Mouse (Mus musculus): ENCODE results near the gene D17Wsu92e. TPM values are rescaled to one million over a fixed set of nuclear protein-coding genes. Genes with fewer than 3 reads are reported as not detected.

D17Wsu92e gene
- total RNA-seq, 2 experiments from 2014 or later, result 221 to 223 TPM

DNA sequence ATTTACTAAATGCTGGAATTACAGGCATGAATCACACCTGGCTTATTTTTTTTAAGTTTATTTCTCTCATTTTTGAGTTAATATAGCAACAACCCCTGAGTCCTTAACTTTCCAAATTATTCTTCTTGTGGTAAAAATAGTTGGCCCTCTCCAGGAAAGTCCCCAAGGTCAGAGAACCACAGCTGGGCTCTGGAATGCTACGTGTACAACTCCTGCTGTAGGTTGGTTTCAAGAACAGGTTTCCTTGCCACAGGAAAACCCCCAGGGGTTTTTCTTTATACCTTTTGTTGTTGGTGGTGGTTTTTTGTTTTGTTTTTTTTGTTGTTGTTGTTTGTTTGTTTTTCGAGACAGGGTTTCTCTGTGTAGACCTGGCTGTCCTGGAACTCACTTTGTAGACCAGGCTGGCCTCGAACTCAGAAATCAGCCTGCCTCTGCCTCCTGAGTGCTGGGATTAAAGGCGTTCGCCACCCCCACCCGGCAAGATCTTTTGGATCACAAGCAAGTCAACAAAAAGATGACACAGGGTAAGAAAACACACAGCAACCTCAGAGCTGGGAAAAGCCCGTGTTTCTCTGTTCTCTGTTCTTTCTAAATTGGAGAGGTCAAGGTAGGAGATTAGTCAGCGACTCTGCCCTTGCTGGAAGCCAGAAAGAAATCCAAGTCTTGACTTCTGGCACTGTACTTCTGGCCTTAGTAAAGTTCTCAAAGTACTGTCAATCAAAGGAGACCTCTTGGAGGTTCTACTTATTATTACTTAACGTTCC is 2.9 kb upstream of the D17Wsu92e start:
- DNase-seq (ENCODE audit: low spot score in 2 of 2), result no peak

DNA sequence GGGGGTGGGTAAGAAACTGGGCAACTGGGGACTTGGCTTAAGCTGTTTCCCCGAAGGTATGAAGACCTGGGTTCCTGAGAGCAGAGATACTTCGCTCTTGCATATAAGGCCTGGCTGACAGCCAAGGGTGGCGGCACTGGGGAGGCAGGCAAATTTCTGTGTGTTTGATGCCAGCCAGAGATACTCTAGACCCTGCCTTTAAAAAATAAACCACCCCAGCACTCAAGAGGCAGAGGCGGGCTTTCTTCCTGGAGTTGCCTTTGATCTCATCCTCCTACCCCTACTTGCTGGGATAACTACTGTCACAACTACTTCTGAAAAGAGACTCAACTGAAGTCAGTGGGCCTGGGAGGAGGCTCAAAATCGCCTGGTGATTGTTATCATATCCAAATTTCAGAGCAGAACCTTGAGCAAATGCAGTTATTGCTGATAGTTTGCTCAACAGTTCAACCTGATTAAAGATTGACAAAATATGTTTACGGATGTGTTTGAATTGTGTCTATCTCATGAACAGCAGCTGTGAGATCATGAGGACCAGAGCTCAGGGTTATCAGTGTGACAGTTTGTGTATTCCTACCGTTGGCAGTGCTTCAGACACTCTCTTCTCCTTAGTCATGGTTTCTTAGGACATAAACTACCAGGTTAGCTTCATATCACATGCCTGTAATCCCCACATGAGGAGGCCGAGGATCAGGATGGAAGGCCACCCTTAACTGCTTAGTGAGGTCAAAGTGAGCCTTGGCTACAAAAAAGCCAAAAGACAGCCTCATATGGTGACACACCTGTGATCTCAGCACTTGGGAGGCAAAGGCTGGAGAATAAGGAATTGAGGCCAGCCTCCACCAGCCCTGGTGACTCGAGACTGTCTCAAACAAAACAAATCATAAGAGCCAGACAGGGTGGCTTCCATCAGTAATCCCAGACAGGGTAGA is 1.2 kb upstream of the D17Wsu92e start:
- DNase-seq (ENCODE audit: low spot score in 2 of 2), result peak; percentile 10 to 16

DNA sequence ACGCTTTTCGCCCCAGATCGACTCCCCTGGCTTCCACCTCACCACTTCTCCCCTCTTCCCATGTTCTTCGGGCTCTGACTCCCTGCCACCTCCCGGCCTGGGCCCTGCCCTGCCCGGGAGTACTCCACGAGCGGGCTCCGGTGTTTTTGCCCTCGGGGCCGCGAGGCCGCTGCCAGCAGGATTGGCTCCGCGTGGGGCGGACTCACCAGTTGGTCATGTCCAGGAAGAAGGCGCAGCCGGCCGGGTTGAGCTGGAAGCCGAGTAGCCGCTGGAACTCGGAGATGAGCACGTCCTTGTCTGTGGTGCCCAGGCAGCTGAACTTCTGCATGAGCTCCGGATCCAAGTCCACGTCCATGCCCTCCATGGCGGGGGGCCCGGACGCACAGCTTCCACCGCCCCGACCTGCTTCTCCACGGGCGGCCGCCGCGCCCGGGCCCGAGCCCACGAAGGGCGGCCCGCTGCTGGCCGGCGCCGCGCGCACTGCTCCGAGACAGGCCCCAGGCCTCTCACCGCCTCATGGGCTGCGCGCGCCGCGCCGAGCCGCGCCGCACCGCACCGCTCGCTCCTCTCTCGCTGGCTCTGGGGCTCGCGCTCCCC is 379 bp downstream of the D17Wsu92e start:
- DNase-seq (ENCODE audit: low spot score in 2 of 2), result peak in 1 of 2 experiments; percentile 34

DNA sequence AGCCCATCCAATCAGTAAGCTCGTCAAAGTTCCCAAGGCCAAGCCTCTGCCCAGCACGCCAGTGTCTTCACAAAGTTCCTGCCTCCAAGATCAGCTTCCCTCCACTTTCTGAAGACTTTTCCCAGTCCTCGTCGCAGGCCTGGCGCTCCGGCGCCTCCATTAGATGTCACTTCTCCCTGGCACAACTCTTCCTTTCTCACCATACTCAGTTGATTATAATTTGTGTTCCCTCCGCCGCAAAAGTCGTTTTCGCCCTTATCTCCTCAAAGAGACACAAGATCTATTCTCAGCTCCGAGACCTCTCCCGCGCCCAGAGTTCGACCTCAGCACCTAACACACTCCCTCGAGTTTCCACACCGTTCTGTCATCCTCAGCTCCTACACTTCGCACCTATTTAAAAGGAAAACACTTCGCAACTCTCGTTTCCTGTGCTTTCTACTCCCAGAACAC is 902 bp downstream of the D17Wsu92e start:
- DNase-seq (ENCODE audit: low spot score in 2 of 2), result no peak

DNA sequence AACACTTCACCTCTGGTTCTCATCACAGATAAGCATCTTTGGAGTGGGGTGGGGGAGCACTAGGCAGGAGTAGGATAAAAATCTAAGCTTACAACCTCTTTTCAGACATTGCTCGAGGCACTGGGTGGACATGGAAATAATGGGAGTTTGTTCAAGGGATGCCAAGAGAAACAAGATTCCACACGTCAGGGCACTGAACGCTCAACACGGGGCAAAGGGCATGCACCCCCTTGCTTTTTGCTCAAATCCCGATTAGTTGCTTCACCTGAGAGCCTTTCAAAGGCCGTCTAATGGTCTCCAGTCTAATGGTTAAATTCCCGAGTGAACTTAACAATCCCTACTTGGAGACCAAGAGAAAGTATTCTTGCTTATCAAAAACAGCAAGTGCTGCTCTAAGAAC is 1.4 kb downstream of the D17Wsu92e start:
- DNase-seq (ENCODE audit: low spot score in 2 of 2), result no peak

DNA sequence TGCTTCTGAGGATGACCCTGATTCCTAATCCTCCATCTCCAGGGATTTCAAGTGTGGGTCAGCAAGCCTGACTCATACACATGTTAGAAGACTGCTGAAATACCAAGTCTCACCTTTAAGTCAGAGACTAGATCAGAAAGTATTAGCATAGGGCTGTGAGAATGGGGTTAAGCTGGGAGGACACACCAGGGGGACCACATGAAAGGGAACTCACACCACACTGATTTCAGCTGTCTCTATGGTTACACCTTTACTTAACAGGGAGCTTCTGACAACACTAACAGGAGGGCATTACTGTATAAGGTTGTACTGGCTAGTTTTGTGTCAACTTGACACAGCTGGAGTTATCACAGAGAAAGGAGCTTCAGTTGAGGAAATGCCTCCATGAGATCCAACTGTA is 5.8 kb downstream of the D17Wsu92e start:
- DNase-seq (ENCODE audit: low spot score in 2 of 2), result no peak

DNA sequence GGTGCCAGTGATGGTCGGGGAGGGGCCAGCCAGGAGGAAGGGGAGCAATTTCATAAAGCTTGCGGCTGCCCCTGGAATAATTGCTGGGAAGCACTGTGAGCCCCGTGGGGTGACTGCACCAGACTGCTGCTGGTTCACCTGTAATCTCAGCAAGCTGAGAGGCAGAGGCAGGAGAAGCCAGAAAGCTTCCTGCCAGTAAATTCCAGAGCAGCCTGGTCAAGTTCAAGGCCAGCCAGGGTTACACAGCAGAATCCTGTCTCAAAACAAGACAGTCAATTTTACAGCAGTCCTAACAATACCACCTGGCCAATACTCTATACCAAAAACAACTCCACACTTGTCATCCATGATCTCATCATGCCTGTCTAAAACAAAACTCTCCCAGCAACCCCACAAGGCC is 8.5 kb downstream of the D17Wsu92e start:
- DNase-seq (ENCODE audit: low spot score in 2 of 2), result no peak

DNA sequence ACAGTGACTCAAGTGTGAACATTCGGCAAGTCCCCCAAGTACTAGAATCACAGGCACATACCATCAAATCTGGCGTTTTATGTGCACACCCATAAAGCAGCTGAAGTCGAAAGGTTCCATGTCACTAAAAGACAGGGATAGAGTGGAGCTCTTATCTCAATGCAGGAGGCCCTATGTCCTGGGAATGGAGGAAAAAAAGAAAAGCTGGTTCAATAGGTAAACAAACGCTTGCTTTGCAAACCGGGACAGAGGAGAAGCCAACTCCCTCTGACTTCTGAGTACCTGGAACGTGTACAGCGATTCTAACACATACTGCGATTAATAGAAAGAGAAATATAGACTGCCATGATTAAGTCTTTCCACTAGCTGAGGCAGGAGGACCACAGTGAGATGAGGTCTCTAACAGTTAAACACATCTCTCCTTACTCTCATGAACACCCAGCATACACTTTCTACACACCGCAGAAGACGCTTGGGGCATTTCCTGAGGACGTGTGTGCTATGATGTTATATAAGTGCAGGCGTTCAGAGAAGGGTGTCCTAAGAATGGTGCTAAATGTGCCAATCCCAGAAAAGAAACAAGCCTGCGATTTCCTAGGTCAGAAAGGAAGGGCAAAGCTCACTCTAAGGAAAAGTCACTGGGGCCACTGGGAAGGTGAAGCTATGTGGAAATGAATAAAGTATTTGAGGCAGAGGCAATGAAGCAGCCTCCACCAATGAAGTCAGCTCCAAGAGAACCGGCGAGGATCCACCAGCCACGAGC is 9.7 kb downstream of the D17Wsu92e start:
- no peak for DNase-seq (ENCODE audit: low spot score in 2 of 2)

DNA sequence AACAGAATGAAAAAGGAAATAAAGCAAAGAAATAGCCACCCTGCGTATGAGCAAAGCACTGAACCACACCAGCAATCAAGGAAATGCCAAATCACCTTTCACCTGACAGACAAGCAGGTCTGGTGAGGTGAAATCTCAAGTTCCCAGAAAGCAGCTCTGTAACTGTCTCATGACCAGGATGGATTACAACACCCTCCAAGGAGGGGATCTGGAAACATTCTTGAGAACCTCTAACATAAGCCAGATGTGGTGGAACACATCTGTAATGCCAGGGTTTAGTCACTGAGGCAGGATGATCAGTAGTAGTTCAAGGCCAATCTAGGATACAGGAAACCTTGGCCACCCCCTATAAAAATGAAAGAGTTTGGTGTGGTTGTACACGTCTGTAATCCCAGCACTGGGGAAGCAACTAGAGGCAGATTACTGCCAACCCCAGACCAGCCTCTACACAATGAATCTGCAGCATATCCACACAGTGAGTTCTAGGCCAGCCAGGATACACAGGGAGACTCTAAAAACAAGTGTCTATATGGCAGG is 12.8 kb downstream of the D17Wsu92e start:
- no peak for DNase-seq (ENCODE audit: low spot score in 2 of 2)

DNA sequence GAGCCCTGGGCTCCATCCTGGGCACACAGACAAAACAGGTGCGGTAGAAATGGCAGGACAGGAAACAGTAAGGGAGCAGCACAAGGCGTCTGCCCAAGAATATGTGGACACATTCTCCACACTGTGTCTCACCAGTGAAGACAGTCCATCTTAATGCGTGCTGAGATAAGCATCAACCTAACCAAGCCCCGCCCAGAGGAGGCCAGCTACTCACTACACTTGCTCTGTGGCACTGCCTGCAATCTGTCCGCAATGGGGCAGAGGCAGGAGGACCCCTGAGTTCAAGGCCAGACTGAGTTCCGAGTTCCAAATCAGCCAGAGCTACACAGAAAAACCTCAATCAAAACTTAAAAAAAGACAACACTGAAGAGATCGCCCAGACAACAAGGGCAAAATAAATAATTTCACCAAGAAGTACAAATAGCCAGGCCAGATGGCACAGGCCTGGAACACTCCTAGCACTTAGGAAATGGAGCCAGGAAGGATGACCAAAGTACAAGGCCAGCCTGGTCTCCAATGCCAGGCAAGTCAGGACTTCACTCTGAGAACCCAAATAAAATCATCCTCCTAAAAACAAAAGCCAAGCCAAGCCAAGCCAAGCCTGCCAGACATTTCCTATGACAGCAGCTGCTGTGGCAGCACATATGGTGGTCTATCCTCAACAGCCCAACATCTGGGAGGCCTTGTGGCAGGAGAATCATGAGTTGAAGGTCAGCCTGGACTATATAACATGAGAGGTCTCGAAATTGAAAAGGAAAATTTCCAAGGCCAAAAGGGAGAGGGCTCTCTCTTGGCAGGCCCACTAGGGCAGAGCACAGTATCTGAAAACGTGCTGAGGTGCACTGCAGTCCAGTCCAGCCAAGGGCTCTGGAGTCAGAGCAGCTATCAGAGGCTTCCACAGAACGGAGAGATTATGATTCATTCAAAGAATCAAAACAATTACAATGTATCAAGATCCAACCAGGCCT is 15.4 kb downstream of the D17Wsu92e start:
- DNase-seq (ENCODE audit: low spot score in 2 of 2), result no peak

DNA sequence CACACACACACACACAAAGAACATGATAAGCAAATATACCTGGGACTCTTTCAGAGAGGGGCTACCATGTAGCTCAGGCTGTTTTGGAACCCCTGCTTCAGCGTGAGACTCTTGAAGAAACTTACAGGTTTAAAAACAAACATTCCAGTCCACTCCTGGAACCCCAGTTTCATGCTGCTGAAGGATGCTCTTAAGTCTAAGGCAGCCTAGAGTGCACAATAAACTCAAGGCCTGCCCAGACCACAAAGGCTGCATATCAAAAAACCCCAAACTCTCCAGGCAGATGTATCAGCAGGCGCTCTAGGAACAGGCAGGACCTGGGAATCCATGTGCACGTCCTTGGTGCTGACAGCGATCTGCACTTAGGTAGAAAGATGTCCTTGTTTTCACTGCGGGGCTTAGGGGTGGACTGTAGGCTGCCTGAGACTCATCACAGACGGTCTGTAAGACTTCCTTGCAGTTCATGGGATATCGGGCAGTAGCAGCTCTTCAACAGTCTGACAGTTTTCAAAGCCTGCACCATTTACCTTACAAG is 16.2 kb downstream of the D17Wsu92e start:
- DNase-seq (ENCODE audit: low spot score in 2 of 2), result no peak

DNA sequence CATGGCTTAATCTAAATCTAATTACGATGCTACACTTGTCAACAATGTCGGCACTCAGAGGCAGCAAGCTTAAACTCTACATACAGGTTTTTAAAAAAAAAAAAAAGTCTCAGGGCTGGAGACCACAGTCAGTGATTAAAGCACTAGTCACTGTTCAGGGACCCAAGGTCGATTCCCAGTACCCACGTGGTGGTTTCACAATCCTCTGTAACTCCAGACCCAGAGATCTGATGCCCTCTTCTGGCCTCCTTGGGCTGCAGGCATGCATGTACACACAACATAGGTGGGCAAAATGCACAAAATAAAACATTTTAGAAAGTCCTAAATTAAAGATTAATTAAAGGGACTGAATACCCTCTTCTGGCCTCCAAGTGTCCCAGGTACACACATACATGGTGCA is 16.7 kb downstream of the D17Wsu92e start:
- no peak for DNase-seq (ENCODE audit: low spot score in 2 of 2)

DNA sequence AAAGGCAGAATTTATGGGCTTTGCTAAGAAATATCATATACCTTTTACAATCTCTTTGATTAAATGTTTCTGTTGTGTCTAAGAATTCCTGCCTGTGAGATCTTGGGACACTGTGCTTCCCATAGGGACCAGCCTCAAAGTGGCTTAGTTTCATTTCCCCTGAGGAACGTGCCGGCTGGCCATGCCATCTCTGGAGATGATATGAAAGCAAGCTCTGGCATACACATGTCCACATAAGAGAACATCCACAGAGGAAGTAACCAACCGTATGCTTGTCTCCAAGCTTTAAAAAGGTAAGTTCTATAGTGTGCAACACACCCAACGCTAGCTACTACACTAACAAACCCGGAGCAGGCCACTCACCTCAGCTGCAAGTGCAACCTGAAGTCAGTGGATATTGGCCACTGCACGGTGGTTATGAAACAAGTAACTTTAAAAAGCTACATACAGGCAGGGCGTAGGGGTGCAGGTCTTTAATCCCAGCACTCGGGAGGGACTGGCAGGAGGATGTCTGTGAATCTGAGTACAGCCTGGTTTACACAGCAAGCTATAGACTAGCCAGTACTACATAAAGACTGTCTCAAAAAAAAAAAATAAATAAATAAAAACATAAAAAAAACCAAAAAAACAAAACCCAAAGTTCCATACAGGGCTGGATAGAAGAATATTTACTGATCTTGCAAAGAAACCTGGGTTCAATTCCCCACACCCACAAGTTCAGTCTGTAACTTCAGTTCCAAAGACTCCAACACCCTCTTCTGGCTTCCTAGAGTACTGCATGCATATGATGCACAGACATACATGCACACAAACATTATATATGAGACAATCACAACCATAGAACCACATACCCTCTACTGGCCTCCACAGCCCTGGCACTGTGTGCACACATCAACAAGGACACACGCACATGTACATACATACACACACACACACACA is 19.5 kb downstream of the D17Wsu92e start:
- no peak for DNase-seq (ENCODE audit: low spot score in 2 of 2)

DNA sequence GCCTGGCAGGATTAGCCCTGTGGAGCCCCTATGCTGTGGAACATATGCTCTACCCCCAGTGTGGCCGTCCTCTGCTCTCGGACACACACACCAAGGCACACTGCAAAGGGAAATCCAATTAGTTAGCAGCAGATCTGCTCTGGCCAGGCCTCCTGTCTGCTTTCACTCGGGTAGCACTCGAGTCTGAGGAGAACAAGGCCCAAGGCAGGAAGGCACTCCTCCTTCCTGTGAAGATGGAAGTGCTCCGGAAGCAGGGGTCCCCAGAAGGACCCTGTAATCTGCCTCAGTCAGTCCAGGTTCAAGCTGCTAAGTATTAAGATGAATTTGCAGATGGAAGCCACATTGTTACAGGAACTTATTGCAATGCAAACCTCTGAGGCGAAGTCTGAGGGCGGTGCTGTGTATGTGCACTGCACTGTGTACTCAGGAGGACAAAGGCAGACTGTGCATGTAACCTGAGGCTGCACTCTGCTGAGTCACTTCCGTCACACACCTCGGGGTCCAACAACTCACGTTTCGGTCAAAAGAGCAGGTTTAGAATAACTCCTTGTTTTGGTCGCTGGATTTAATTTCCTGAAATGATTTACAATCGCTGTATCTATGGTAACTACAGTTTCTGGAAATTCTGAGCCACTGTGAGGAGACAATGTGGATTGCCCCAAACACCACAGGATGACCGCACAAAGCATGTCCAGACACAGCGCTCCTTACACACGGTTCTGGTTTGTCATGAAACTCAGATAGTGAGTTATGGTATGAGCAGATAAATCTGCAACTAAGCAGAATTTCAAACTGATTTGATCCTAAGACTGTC is 20.5 kb downstream of the D17Wsu92e start:
- no peak for DNase-seq (ENCODE audit: low spot score in 2 of 2)

DNA sequence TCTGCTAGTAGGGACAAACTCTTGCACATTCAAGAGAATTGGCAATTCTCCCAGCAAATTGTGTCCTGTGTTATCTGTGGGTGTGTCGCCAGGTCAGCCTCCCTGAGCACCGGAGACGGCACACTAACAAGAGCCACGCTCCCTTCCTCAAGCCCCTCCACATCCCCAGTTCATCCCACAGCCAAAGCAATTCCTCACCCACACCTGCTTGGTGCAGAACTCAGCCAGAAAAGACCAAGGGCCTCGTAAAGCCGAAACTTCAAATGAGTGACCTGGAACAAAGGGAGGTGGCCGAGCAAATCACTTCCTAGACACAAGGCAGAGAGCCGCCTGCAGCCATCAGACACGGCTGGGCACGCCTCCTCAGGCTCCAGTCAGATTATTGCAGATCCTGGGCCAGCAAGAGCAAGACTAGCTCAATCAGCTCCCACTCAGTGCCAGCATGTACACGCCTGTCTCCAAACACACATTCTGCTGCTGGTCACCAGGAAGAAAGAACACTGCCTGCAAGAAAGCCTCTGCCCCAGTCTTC is 23.0 kb downstream of the D17Wsu92e start:
- peak; percentile 26 to 53 for DNase-seq (ENCODE audit: low spot score in 2 of 2)

DNA sequence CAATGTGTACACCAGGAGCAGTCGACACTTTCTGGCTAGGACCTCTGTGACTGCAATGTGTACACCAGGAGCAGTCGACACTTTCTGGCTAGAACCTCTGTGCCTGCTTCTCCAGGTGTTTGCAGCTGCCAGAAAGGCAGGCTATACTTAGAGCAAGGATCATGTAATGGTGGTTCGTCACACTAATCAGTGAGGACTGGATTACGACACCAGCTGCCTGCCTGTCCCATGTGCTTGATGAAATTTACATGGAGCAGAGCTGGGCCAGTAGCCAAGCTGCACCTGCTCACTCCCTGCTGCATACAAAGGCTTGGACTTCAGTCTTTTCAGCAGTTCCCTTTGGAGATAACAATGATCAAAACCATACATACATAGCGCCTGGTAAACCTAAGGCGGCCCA is 23.7 kb downstream of the D17Wsu92e start:
- DNase-seq (ENCODE audit: low spot score in 2 of 2), result no peak

DNA sequence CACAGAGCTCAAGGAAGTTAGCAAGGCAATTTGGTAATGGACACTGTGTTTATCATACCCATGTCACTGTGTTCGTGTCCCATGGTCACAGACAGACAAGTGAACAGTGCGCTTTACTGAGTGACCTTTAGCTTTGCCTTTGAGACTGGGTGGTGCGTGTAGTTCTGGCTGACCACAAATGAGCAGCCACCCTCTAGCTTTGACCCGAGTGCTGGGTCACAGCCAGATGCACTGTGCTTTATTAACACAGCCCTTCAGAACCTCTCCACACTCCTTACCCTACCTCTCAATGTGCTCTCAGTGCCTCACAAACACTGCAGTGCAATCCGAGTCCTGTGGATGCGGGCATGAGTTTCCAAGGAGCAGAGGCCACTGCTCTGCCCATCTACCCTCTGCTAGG is 27.3 kb downstream of the D17Wsu92e start:
- DNase-seq (ENCODE audit: low spot score in 2 of 2), result no peak
